Mouse (Mus musculus) forelimb bud, embryonic 11.5 days (tissue): ENCODE results near the gene Gm9803.
"Not testable (repeated sequence)": the region's sequence is repeated elsewhere in the genome, so short reads cannot be mapped to it uniquely, and the experiment has no call there.

Source experiments
- DNase-seq: peaks from one replicate; pipeline ENCODE4 v3.0.0-alpha.2; 2012; ENCODE audit warnings: low read depth, low spot score

Gene Gm9803

DNA sequence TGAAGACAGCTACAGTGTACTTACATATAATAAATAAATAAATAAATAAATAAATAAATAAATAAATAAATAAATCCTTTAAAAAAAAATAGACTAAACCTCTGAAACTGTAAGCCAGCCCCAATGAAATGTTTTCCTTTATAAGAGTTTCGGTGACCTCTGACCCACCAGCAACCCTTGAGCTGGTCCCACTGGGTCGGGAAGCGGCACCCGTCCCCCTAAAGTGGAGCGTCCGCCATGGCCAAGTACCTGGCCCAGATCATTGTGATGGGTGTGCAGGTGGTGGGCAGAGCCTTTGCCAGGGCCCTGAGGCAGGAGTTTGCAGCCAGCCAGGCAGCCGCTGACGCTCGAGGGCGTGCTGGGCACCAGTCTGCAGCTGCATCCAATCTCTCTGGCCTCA, at the start of gene Gm9803:
TSS of gene Gm9803 (plus strand) at position 154 of the 400 bp plus-strand sequence.
- DNase-seq: not testable (repeated sequence)

DNA sequence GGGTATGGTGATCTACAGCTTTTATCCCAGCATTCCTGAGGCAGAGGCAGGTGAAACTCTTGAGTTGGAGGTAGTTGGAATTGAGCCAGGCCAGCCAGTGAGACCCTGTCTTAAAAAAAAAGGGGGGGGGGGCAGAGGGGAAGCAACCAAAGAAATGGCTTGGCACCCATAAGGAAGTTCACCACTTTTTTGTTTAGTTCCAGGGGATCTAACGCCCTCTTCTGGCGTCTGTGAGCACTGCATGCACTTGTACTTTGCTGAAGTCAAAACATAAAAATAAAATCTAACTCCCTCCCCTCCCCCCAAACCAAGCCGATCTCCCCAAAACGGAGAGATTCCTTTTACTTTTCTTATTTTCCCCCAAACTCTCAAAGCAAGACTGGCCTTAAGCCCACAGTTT, 48.5 kb upstream of the Gm9803 start:
- no peak for DNase-seq

DNA sequence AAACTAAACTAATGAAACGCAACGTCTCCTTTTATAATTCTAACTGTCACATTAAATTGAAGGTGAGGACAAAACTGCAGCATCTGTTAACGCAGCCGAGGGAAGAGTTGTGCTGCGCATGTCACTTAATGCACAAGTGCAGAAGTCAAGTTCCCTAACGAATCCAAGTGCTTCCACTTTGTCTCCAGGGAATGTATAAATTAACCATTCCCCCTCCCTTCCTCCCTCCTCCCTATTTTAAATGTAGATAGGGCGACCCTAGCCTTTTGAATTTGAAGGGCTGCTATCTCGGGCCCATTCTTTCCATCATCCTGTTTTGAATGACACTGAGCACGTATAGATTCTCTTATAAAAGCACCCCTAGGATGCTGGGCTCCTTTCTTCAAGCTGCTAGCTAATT, 46.4 kb upstream of the Gm9803 start:
- no peak for DNase-seq

DNA sequence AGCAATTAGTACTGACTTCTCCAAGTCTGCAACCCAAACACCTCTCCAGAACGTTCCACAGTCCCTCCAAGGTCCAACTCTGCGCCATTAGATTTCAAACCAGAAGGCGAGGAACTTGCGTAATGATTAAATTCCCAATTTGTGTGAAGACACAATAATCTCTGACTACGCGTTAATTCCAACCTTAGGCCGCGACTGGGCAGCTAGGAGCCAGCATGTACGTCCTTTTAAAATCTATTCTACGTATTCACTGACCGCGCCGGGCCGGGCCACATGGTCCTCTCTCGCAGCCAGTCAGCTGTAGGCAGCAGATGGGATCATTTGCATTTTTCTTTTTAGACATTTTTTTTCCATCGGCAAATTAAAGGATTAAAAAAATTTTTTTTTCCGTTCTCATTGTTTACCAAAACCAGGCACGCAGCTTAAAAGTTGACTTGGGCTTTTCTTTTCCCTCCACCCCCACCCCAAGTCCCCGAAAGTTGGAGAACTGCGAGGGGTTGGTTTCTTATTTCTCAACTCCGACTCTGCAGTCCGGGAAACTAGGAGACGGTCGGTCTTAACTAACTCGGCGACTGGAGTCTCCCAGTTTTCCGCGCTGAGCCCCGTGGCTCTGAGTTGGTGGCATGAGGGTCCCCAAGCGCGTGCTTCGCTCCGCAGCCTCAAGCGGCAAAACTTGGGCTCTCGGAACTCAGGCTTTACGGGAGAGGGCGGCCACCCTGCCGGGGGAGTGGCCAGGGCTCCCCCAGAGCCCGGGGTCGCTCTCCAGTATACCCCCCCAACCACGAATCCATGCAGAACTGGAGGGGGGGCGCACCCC, 45.8 kb upstream of the Gm9803 start:
- DNase-seq: peak; percentile 72

DNA sequence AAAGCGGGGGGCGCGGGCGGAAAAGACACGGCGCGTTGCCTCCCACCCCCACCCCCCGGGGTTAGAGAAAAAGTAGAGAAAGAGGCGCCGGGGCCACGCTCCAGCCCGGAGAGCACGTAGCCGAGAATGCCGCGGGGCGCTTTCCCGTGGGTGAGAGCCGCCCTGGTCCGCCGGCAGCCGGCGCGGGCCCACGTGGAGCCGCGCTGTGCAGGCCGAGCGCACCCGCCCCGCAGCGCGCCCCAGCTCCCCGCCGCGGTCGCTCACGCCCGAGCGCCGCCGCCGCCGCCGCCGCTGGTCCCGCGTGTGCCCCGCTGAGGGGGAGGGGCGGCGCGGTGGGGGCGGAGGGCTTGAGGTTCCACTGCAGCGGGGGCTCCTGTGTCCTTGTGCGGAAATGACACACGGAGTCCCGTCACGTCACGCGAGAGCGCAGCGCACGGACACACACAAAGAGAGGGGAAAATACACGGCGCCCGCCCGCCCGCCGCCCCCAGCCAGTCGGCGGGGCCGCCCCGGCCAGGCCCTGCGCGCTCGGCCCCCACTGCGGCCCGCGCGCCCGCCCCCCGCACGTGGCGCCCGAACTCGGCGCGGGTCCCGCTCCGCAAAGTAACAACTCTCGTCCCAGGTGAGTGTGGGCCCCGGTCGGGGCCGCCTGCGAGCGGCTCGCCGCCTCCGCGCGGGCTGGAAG, 45.0 kb upstream of the Gm9803 start, which contains the start of gene Bend3:
TSS of gene Bend3 (plus strand) at position 81 of the 685 bp plus-strand sequence.
- DNase-seq: peak; percentile 55

DNA sequence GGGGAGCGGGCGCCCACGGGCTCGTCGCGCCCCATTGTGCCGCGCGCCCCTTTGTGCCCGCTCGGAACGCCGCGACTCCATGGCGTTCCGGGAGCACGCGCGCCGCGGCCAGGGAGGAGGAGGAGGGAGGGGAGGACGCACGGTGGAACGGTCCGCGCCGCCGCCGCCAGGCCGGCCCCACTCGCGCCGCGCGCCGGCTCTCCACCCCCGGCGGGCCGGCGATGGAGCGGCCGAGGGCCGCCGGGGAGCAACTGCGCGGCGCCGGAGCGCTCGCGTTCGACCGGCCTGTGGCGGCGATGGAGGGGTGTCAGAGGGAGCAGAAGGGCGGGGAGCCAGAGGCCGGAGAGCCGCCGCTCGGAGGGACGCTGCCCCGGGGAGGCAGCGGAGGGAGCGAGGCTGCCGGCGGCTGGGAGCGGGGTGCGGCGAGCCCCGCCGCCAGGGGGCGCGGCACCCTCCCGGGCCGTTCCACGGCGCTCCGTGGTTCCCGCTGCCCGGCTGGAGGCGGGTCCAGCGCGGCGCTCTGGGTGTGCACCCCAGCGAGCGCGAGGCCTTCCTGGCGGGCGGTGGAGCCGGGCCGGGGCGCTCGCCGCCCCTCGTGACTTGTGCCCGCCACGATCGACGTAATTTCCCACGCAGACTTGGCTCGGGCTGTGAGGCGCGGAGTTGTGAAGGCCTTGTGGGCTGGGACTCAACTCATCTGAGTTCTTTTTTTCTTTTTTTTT, 44.3 kb upstream of the Gm9803 start:
- peak; percentile 84 for DNase-seq

DNA sequence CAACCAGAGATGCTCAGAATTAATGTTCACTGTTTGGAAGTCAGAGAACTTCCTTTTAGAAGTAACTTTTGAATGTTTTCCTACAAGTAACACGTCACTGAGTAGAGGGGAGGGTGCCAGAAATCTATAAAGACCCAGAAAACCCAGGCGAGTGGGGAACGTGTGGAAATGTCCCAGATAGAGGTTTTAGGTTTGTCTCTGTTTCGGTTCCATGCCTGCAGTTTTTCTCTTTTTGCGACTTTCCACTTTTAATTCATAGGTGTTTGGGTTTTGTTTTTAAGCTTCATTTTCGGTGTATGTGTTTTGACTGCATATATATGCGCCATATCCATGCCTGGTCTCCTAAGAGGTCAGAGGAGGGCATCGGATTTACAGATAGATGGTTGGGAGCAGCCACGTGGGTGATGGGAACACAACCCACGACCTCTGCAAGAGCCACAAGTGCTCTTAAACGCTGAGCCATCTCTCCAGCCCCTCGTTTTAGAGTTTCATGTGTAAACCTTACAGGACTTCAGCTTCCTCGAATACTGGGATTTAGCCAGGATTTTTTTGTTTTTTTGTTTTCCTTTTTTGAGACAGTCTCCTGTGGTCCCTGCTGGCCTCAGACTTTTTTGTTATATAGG, 43.5 kb upstream of the Gm9803 start:
- no peak for DNase-seq

DNA sequence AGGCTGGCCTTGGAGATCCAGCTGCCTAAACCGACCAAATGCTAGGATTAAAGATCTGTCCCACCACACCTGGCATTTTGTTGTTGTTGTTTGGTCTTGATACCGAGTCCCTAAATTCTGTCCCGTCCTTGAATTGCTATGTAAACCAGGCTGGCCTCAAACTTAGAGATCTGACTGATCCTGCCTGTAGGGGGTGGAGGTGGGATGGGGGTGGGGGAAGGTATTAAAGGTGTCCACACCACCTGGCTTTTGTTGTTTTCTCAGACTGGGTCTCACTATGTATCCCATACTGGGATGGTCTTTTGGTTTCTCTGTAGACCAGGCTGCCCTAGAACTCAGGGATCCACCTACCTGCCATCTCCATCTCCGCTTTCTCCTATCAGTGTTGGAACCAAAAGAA, 42.7 kb upstream of the Gm9803 start:
- DNase-seq: no peak

DNA sequence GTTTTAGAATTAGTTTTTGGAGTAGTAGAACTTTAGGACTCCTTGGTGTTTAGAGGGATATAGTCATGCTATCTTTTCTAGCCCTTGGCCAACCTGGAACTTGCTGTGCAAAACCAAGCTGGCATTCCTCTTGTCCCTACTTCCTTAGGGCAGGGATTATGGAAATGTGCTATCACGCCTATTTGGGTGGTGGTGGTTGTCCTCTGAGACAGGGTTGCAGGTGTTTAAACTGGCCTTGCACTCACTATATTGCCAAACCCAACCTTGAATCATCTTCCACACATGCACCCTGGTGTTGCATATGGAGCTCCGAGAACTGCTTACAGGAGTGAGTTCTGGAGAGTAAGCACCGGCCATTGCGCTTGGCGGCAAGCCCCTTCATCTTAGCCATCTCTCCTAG, 41.9 kb upstream of the Gm9803 start:
- DNase-seq: no peak

DNA sequence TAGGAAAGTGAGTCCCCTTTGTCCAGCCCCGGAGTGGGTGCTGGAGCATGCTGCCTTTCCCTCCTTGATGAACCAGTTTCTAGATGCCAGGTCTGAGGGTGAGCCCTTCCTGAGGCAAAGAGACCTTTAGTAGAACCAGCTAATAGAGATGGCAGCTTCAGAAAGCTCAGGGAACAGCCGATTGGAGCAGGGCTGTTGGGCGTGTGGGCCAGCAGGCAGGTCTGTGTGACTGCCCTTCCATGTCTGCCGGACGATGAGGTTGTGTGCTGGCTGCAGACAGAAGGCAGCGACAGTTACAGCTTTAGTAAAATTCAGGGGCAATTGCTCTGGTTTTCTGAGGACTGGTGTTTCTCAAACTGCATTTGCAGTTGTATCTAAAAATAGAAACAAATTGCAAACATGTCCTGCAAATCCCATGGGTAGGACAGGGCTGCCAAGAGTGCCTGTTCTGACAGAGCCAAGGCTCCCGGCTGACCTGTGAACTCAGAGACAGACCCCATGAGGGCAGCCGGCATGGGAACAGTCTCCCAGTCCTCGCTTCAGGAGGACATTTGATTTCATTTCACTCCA, 40.4 kb upstream of the Gm9803 start:
- DNase-seq: no peak

DNA sequence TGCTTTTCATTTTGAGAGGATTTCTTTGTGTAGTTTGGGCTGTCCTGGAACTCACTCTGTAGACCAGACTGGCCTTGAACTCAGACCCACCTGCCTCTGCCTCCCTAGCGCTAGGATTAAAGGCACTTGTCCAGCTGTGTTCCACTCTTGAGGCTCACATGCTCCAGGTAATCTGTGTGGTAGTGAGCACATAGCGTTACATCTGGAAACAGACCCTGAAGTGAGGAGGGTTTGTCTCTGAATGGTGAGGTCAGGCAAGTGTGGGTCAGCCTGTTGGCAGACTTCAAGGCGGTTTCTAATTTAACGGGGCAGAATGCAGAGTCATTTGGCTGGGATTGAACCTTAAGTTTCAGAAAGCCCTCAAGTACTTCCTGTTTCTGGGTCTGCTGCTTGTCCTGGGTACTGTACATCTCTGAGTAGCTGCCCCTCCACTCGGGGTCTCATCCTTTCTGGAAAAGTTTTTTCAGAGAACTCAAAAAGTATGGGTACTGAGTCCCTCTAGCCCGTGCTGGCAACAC, 38.1 kb upstream of the Gm9803 start:
- DNase-seq: no peak

DNA sequence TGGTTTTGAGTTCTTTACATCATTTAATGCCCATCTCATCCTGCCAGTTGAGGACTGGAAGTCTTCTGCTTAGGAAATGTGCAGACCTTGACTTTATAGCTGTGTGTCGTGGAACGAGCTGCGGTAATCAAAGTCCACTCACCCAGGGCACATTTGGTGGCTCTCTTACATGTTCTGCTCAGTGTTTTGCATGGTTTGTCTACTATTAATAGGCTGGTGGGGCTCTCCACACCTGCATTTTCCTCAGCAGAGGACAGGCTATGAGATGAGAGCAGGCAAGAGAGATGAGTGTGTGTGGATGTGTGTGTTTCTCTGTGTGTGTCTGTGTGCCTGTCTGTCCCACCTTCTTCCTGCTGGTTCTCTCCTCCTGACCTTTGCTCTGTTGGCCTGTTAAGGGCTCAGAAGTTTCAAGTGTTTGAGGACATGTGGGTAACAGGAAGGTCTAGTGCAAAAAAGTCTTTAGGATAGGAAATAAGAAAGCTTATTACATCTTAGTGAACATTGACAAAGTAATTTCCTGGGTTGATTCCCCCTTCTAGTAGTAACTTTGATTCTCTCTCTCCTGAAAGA, 36.4 kb upstream of the Gm9803 start:
- no peak for DNase-seq

DNA sequence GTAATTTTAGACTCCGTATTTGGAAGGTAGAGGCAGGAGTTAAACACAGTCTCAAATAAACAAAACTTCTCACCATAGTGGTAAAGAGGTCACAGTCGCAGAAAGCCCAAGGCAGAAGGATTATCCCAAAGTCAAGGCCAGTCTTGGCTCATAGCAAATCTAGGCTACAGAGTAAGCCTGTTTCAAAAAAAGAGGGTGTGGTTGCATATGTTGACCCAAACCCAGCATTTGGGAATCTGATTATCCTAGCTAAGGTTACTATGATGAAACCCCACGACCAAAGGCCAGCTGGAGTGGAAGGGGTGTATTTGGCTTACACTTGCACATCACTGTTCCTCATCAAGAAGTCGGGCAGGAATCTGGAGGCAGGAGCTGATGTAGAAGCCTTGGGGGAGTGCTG, 35.6 kb upstream of the Gm9803 start:
- DNase-seq: no peak

DNA sequence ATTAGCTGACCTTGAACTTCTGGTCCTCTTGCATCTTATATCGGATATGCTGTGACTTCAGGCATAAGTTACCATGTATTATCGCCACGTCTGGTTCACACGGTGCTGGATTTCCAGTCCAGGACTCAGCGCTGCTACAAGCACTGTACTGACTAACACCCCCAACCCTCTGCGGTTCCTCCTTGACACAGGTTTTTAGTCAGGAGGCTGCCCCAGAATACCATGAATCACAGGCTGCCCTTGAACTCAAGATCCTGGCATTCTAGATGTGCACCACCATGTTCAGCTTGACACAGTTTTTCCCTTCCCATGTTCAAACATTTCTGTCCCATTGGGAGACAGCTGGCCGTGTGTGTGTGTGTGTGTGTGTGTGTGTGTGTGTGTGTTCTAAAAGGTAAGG, 34.7 kb upstream of the Gm9803 start:
- DNase-seq: no peak

DNA sequence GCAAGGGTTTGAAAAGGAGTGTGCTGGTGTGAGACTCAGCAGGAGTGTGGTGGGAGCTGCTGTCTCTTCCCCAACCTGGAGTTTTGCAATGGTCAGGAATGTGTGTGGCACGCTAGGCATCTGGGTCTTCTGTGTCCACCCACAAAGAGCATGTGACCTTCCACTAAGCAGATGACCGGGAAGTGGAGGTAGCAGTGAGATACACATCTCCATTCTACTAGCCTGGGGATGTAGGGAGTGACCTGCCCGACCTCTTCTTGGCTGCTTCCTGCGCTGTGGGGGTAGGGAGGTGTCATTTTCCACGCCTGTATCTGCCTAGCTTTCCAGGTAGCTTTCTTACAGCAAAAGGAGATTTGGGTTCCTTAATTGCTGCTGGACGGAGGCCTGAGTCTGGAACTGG, 34.3 kb upstream of the Gm9803 start:
- DNase-seq: no peak

DNA sequence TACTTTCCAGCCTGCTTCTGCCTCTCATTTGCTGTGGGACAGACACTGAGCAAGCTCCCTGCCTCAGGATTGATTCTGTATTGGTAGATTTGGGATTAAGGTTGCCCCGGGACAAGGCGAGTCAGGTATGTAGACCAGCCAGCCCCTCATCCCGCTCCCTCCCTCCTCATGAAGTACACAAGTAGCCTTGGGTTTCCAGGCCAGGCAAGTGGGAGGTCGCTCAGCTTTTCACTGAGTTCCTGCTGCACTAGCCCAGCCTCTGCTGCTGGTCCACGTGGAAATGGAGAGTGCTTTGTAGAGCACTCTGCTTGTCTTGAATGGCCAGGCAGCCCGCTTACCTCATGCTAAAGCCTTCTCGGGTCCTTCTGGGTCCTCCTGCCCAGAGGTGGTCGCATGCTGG, 33.9 kb upstream of the Gm9803 start:
- DNase-seq: no peak

DNA sequence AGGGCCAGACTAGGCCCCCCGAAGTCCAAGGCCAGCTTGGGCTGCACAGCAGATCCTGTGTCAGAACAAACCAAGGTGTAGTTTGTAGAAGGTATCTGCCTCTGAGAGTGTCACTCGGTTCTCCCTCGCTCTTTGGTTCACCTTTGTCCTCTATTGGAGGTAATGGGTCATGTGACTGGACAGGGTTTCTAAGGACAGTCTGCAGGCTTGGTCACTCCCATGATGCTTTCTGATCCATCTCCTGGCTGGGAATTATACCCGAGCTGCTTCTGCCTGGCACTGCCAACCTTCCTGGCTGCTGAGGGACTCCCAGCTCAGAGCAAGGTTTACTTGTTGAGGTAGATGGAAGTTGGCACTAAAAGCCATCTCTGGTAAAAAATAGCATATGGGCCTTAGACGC, 33.0 kb upstream of the Gm9803 start:
- no peak for DNase-seq

DNA sequence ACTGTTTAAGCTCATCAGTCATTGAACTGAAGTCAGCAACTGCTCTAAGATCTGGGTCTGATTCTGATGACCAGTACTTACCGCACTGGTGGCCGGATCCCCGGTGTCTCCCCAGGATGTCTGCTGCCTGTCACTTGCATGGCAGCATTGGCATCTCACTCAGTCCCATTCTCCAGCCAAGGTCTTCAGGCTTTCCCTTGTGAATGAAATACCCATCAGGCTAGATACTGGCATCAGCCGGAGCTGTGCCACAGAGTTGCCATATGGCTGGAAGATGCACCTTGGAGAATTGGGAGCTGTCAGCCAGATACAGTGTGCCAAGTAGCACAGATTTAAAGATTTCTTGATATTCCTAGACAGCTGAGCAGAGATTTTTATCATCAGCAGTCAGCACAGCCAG, 21.3 kb upstream of the Gm9803 start:
- DNase-seq: no peak

DNA sequence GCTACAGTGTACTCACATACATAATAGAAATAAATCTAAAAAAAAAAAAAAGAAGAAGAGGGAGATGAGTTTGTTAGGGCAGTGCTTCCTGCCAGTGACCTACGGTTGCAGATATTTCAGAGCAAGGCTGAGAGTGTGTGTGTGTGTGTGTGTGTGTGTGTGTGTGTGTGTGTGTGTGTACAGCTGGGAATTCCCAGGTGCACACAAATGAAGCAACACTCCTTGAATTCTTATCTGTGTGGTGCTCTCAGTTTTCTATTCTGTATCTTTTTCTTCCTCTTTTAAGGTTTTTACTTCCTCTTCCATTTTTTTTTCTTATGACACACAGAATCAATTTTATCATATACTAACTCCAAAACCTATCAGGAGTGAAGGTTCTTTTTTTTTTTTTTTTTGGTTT, 19.6 kb upstream of the Gm9803 start:
- no peak for DNase-seq

DNA sequence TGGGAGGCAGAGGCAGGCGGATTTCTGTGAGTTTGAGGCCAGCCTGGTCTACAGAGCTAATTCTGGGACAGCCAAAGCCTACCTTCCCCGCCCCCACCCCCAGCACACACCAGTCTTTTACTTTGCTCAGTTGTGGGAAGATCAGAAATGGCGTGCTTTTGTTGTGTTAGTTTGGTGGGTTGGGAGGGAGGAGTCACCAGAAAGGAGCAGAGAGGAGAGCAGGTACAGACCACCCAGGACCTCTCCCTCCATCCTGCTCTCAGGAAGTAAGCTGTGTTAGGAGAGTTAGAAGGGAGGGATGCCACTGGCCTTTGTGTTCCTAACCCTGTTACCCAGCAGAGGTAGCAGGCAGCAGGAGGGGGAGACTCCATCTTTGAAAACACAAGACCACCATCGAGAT, 16.8 kb upstream of the Gm9803 start:
- no peak for DNase-seq

DNA sequence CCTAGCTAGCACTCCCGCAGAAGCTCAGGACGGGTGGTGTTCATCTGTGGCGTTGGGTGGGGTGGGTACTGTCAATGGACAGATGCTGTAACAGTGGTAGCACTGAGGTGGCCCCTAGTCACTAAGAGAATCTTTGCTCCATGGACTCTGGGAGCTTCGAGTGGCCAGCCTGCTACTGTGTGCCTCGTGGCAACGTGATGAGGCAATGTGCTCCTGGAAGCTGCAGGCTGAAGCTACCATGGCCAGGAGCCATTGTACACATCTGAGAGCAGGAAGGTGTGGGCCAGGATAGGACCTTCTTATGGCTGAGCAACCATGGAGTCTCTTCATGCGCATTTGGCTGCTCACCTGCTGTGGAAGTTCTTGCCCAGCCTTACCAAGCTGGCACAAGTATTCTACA, 14.7 kb upstream of the Gm9803 start:
- no peak for DNase-seq
